Mouse (Mus musculus) kidney, postnatal 0 days (tissue): ENCODE results near the gene Cbln3. TPM values are rescaled to one million over a fixed set of nuclear protein-coding genes. Genes with fewer than 3 reads are reported as not detected.

Source experiments
- ATAC-seq: fragments of 200-750 bp; cut with Nextera tagmentation; replicated peaks from 2 replicates; pipeline ENCODE4 v1.8.0; 2017; ENCODE audit warnings: low read depth, moderate number of reproducible peaks, moderate TSS enrichment, moderate library complexity; ENCODE audit not compliant: low FRiP score
- DNase-seq: peaks from one replicate; pipeline ENCODE4 v3.0.0-alpha.2; 2016; ENCODE audit warnings: low spot score
- H3K27ac ChIP-seq: fragments of 300-500 bp; sonication (generic); 2 replicates; pipeline ENCODE4 v1.5.1; 2014; ENCODE audit warnings: mild to moderate bottlenecking
- H3K27me3 ChIP-seq: fragments of 300-500 bp; sonication (generic); 2 replicates; pipeline ENCODE4 v1.6.1; 2014; ENCODE audit warnings: low read length, mixed read lengths; ENCODE audit not compliant: insufficient read depth
- H3K36me3 ChIP-seq: fragments of 300-500 bp; sonication (generic); 2 replicates; pipeline ENCODE4 v1.6.1; 2014; ENCODE audit warnings: low read length, mixed read lengths; ENCODE audit not compliant: insufficient read depth
- H3K4me1 ChIP-seq: fragments of 300-500 bp; sonication (generic); replicated peaks from 2 replicates; pipeline ENCODE4 v1.6.1; 2014; ENCODE audit warnings: antibody characterized with exemption, low read length, mixed read lengths; ENCODE audit not compliant: insufficient read depth
- H3K4me2 ChIP-seq: fragments of 300-500 bp; sonication (generic); 2 replicates; pipeline ENCODE4 v1.6.1; 2014; ENCODE audit warnings: mild to moderate bottlenecking, low read length, moderate library complexity, mixed read lengths
- H3K4me3 ChIP-seq: fragments of 300-500 bp; sonication (generic); replicated peaks from 2 replicates; pipeline ENCODE4 v1.5.1; 2014; ENCODE audit warnings: low read depth, low read length
- H3K9ac ChIP-seq: fragments of 300-500 bp; sonication (generic); 2 replicates; pipeline ENCODE4 v1.6.1; 2014; ENCODE audit warnings: low read depth, low read length
- H3K9me3 ChIP-seq: fragments of 300-500 bp; sonication (generic); replicated peaks from 2 replicates; pipeline ENCODE4 v1.6.1; 2016; ENCODE audit warnings: low read length, inconsistent platforms, mixed read lengths
- CTCF ChIP-seq: IDR thresholded peaks from 2 replicates; pipeline ENCODE4 v1.5.1; 2016; ENCODE audit warnings: antibody characterized with exemption, low read depth, mild to moderate bottlenecking, moderate library complexity
- WGBS: fragments of 180-500 bp; shearing (Covaris S2); extraction: QIAGEN DNeasy Blood & Tissue Kit; methylation state at CpG from one replicate; pipeline ENCODE4 v1.1.7; 2014; 5-methylcytosine and 5-hydroxymethylcytosine counted together
- polyA plus RNA-seq: library from polyadenylated mRNA; unstranded; fragments of >200 nt; fragmentation: Nextera tagmentation; extraction: Ambion mirVana; gene quantifications from 2 replicates; pipeline ENCODE4 v1.2.1, GENCODE M21; 2015

Cbln3 gene
- polyA plus RNA-seq, 1 experiment from 2014 or later, result 0.28 TPM

GRCm38 (mm10) chr14:55866962-55867361 is 17.2 kb downstream of the Cbln3 start:
- Histone ChIP-seq H3K9me3 (no peaks in the 10 kb centered on the region), H3K4me3 (no peak overlapping the region), H3K4me1 (no peaks in the 10 kb centered on the region; the same call in 1 of the 2 replicates), H3K9ac (no peak overlapping the region), H3K27me3 (no peaks in the 10 kb centered on the region), H3K27ac (no peak overlapping the region), H3K36me3 (peaks cover 70% of the 10 kb centered on the region), H3K4me2 (no peak overlapping the region)
- DNase-seq (peak; percentile 79), ATAC-seq (no peak)
- peak; percentile 86 for TF ChIP-seq CTCF
- 37% methylated on average over 4 of the region's 4 CpGs for WGBS

GRCm38 (mm10) chr14:55863773-55864172 is 20.4 kb downstream of the Cbln3 start:
- Histone ChIP-seq H3K4me1 (no peaks in the 10 kb centered on the region; the same call in 1 of the 2 replicates), H3K9me3 (no peaks in the 10 kb centered on the region), H3K9ac (no peak overlapping the region), H3K27ac (no peak overlapping the region), H3K36me3 (peaks cover 42% of the 10 kb centered on the region), H3K4me2 (no peak overlapping the region), H3K27me3 (no peaks in the 10 kb centered on the region), H3K4me3 (no peak overlapping the region)
- 23% methylated on average over 7 of the region's 7 CpGs for WGBS
- DNase-seq (peak; percentile 87), ATAC-seq (peak; percentile 72)
- peak; percentile 98 for TF ChIP-seq CTCF

- Histone ChIP-seq H3K9ac (no peak overlapping the region), H3K4me1 (peaks cover 1% of the 10 kb centered on the region; the same call in 1 of the 2 replicates), H3K36me3 (peaks cover 34% of the 10 kb centered on the region), H3K9me3 (no peaks in the 10 kb centered on the region), H3K4me3 (no peak overlapping the region), H3K27ac (no peak overlapping the region), H3K27me3 (no peaks in the 10 kb centered on the region), H3K4me2 (no peak overlapping the region)
- ATAC-seq (no peak), DNase-seq (no peak)
- TF ChIP-seq CTCF, result no peak
- WGBS, result 92% methylated on average over 10 of the region's 10 CpGs
Observed at GRCm38 (mm10) chr14:55862970-55863369, 21.2 kb downstream of the Cbln3 start.

GRCm38 (mm10) chr14:55862186-55862585 is 22.0 kb downstream of the Cbln3 start:
- peaks cover 9% of the 10 kb centered on the region; the same call in 1 of the 2 replicates for H3K4me1 ChIP-seq
- 49% methylated on average over 6 of the region's 6 CpGs for WGBS
- 0 out of 2 replicates have a peak overlapping the region, but pooled peaks have one; percentile 5 for H3K9ac ChIP-seq
- H3K27ac ChIP-seq, result no peak overlapping the region
- H3K4me3 ChIP-seq, result no peak overlapping the region
- H3K9me3 ChIP-seq, result no peaks in the 10 kb centered on the region
- peaks cover 31% of the 10 kb centered on the region for H3K36me3 ChIP-seq
- no peak overlapping the region for H3K4me2 ChIP-seq
- no peaks in the 10 kb centered on the region for H3K27me3 ChIP-seq
- DNase-seq (no peak), ATAC-seq (no peak)
- no peak for TF ChIP-seq CTCF

GRCm38 (mm10) chr14:55857588-55857987 is 26.6 kb downstream of the Cbln3 start:
- no peak for TF ChIP-seq CTCF
- Histone ChIP-seq H3K27me3 (no peaks in the 10 kb centered on the region), H3K9me3 (no peaks in the 10 kb centered on the region), H3K4me2 (peak overlapping the region; percentile 34), H3K4me3 (no peak overlapping the region), H3K36me3 (0 out of 2 replicates have a peak, but pooled peaks cover 2% of the 10 kb centered on the region), H3K9ac (no peak overlapping the region), H3K4me1 (peaks cover 32% of the 10 kb centered on the region), H3K27ac (no peak overlapping the region)
- 38% methylated on average over 4 of the region's 4 CpGs for WGBS
- no peak for ATAC-seq
- DNase-seq, result no peak

GRCm38 (mm10) chr14:55855101-55855561 is 29.1 kb downstream of the Cbln3 start:
- DNase-seq, result peak; percentile 80
- Histone ChIP-seq H3K4me2 (peak overlapping the region; percentile 84), H3K9me3 (no peaks in the 10 kb centered on the region), H3K4me3 (peak overlapping the region; percentile 69), H3K36me3 (no peaks in the 10 kb centered on the region), H3K27ac (peak overlapping the region; percentile 89), H3K27me3 (no peaks in the 10 kb centered on the region), H3K4me1 (peaks cover 32% of the 10 kb centered on the region), H3K9ac (peak overlapping the region; percentile 68)
- WGBS, result 0% methylated on average over 4 of the region's 4 CpGs
- ATAC-seq, result peak; percentile 34
- no peak for TF ChIP-seq CTCF
